Mouse (Mus musculus): ENCODE results near the gene Kpna7. TPM values are rescaled to one million over a fixed set of nuclear protein-coding genes. Genes with fewer than 3 reads are reported as not detected.
"Not testable (repeated sequence)": the region's sequence is repeated elsewhere in the genome, so short reads cannot be mapped to it uniquely, and the experiment has no call there.

Kpna7 gene
- not detected in 2 replicates for polyA plus RNA-seq (2015; fragmentation: Nextera tagmentation; extraction: Ambion mirVana)

- Histone ChIP-seq H3K4me2 (peak within 1 kb of the TSS; percentile 78), H3K9me3 (replicated peaks) (no peaks in the 10 kb centered on the region), H3K27me3 (no peaks in the 10 kb centered on the region), H3K9ac (peak within 1 kb of the TSS; percentile 99), H3K4me1 (peaks cover 15% of the 10 kb centered on the region), H3K4me3 (replicated peaks) (peak within 1 kb of the TSS; percentile 95), H3K27ac (peak within 1 kb of the TSS; percentile 79), H3K36me3 (peaks cover 19% of the 10 kb centered on the region; the same call in 1 of the 2 replicates)
- 1% methylated on average over 54 of the region's 54 CpGs for WGBS
- ATAC-seq (replicated peaks; ENCODE audit: low FRiP score) = peak; percentile 99
Observed at GRCm38 (mm10) chr5:145083632-145084451, at the start of gene Kpna7, which contains the start of gene Arpc1a. TSS of gene Kpna7 (minus strand) at chr5:145084030. TSS of gene Arpc1a (plus strand) at chr5:145083830.

- not testable (repeated sequence) for ATAC-seq (replicated peaks; ENCODE audit: low FRiP score); H3K9me3 ChIP-seq (replicated peaks); H3K27ac ChIP-seq; H3K4me1 ChIP-seq; H3K27me3 ChIP-seq; H3K4me3 ChIP-seq (replicated peaks); H3K4me2 ChIP-seq; H3K9ac ChIP-seq
- 90% methylated on average over 6 of the region's 6 CpGs for WGBS
- H3K36me3 ChIP-seq = peaks cover 88% of the 10 kb centered on the region
Observed at GRCm38 (mm10) chr5:145133275-145133674, 49.4 kb upstream of the Kpna7 start.

GRCm38 (mm10) chr5:145130995-145131394 lies 47.2 kb upstream of the Kpna7 start:
- Histone ChIP-seq H3K4me1 (no peaks in the 10 kb centered on the region), H3K36me3 (peaks cover 98% of the 10 kb centered on the region), H3K9me3 (replicated peaks) (no peaks in the 10 kb centered on the region), H3K4me2 (no peak overlapping the region), H3K4me3 (replicated peaks) (no peak overlapping the region), H3K9ac (no peak overlapping the region), H3K27ac (no peak overlapping the region), H3K27me3 (no peaks in the 10 kb centered on the region)
- WGBS = 94% methylated on average over 3 of the region's 3 CpGs
- ATAC-seq (replicated peaks; ENCODE audit: low FRiP score) = no peak

- no peak overlapping the region for H3K9ac ChIP-seq
- peaks cover 99% of the 10 kb centered on the region for H3K36me3 ChIP-seq
- no peak overlapping the region for H3K27ac ChIP-seq
- 83% methylated on average over 11 of the region's 11 CpGs for WGBS
- H3K4me1 ChIP-seq = no peaks in the 10 kb centered on the region
- H3K9me3 ChIP-seq (replicated peaks) = no peaks in the 10 kb centered on the region
- no peaks in the 10 kb centered on the region for H3K27me3 ChIP-seq
- H3K4me2 ChIP-seq = no peak overlapping the region
- H3K4me3 ChIP-seq (replicated peaks) = no peak overlapping the region
- ATAC-seq (replicated peaks; ENCODE audit: low FRiP score) = no peak
Observed at GRCm38 (mm10) chr5:145130191-145130590, 46.4 kb upstream of the Kpna7 start.

GRCm38 (mm10) chr5:145129773-145130172 lies 45.9 kb upstream of the Kpna7 start:
- WGBS = 86% methylated on average over 4 of the region's 6 CpGs
- not testable (repeated sequence) for H3K27ac ChIP-seq; H3K4me1 ChIP-seq; H3K9ac ChIP-seq; H3K27me3 ChIP-seq; H3K9me3 ChIP-seq (replicated peaks); H3K4me2 ChIP-seq; H3K4me3 ChIP-seq (replicated peaks); ATAC-seq (replicated peaks; ENCODE audit: low FRiP score)
- H3K36me3 ChIP-seq = peaks cover 99% of the 10 kb centered on the region

GRCm38 (mm10) chr5:145129124-145129523 lies 45.3 kb upstream of the Kpna7 start:
- Histone ChIP-seq H3K4me1 (no peaks in the 10 kb centered on the region), H3K9ac (no peak overlapping the region), H3K9me3 (replicated peaks) (no peaks in the 10 kb centered on the region), H3K4me2 (no peak overlapping the region), H3K27me3 (no peaks in the 10 kb centered on the region), H3K36me3 (peaks cover 99% of the 10 kb centered on the region), H3K4me3 (replicated peaks) (no peak overlapping the region), H3K27ac (0 out of 2 replicates have a peak overlapping the region, but pooled peaks have one; percentile 27)
- 90% methylated on average over 4 of the region's 4 CpGs for WGBS
- no peak for ATAC-seq (replicated peaks; ENCODE audit: low FRiP score)

GRCm38 (mm10) chr5:145126580-145126979 lies 42.8 kb upstream of the Kpna7 start:
- H3K36me3 ChIP-seq = peaks cover 97% of the 10 kb centered on the region
- H3K4me1 ChIP-seq = no peaks in the 10 kb centered on the region
- no peaks in the 10 kb centered on the region for H3K27me3 ChIP-seq
- H3K4me2 ChIP-seq = no peak overlapping the region
- no peak overlapping the region for H3K4me3 ChIP-seq (replicated peaks)
- H3K9me3 ChIP-seq (replicated peaks) = no peaks in the 10 kb centered on the region
- ATAC-seq (replicated peaks; ENCODE audit: low FRiP score) = no peak
- H3K9ac ChIP-seq = no peak overlapping the region
- no peak overlapping the region for H3K27ac ChIP-seq
- WGBS = 95% methylated on average over 9 of the region's 9 CpGs

- no peak overlapping the region for H3K9ac ChIP-seq
- WGBS = 92% methylated on average over 19 of the region's 19 CpGs
- H3K4me2 ChIP-seq = no peak overlapping the region
- no peaks in the 10 kb centered on the region for H3K27me3 ChIP-seq
- H3K9me3 ChIP-seq (replicated peaks) = no peaks in the 10 kb centered on the region
- peaks cover 16% of the 10 kb centered on the region for H3K4me1 ChIP-seq
- H3K27ac ChIP-seq = no peak overlapping the region
- ATAC-seq (replicated peaks; ENCODE audit: low FRiP score) = no peak
- peaks cover 69% of the 10 kb centered on the region for H3K36me3 ChIP-seq
- H3K4me3 ChIP-seq (replicated peaks) = no peak overlapping the region
Observed at GRCm38 (mm10) chr5:145123396-145123795, 39.6 kb upstream of the Kpna7 start.

GRCm38 (mm10) chr5:145120921-145121320 lies 37.1 kb upstream of the Kpna7 start:
- H3K9me3 ChIP-seq (replicated peaks) = no peaks in the 10 kb centered on the region
- peak overlapping the region; percentile 41; the same call in 1 of the 2 replicates for H3K27ac ChIP-seq
- no peak overlapping the region for H3K4me2 ChIP-seq
- no peaks in the 10 kb centered on the region for H3K27me3 ChIP-seq
- WGBS = 34% methylated on average over 7 of the region's 7 CpGs
- ATAC-seq (replicated peaks; ENCODE audit: low FRiP score) = no peak
- H3K4me1 ChIP-seq = peaks cover 38% of the 10 kb centered on the region
- no peak overlapping the region for H3K9ac ChIP-seq
- H3K36me3 ChIP-seq = peaks cover 45% of the 10 kb centered on the region
- no peak overlapping the region for H3K4me3 ChIP-seq (replicated peaks)

- no peak overlapping the region for H3K27ac ChIP-seq
- no peaks in the 10 kb centered on the region for H3K27me3 ChIP-seq
- H3K9me3 ChIP-seq (replicated peaks) = no peaks in the 10 kb centered on the region
- peaks cover 29% of the 10 kb centered on the region for H3K36me3 ChIP-seq
- no peak overlapping the region for H3K9ac ChIP-seq
- WGBS = 89% methylated on average over 2 of the region's 2 CpGs
- no peak overlapping the region for H3K4me3 ChIP-seq (replicated peaks)
- ATAC-seq (replicated peaks; ENCODE audit: low FRiP score) = no peak
- H3K4me2 ChIP-seq = no peak overlapping the region
- peaks cover 51% of the 10 kb centered on the region for H3K4me1 ChIP-seq
Observed at GRCm38 (mm10) chr5:145119385-145119784, 35.6 kb upstream of the Kpna7 start.

- no peaks in the 10 kb centered on the region for H3K27me3 ChIP-seq
- H3K9ac ChIP-seq = no peak overlapping the region
- H3K4me2 ChIP-seq = no peak overlapping the region
- no peaks in the 10 kb centered on the region for H3K9me3 ChIP-seq (replicated peaks)
- no peak overlapping the region for H3K27ac ChIP-seq
- peaks cover 20% of the 10 kb centered on the region for H3K36me3 ChIP-seq
- WGBS = 95% methylated on average over 5 of the region's 5 CpGs
- no peak overlapping the region for H3K4me3 ChIP-seq (replicated peaks)
- peaks cover 57% of the 10 kb centered on the region for H3K4me1 ChIP-seq
- ATAC-seq (replicated peaks; ENCODE audit: low FRiP score) = no peak
Observed at GRCm38 (mm10) chr5:145118461-145118860, 34.6 kb upstream of the Kpna7 start.

- Histone ChIP-seq H3K4me1 (peaks cover 58% of the 10 kb centered on the region), H3K27ac (0 out of 2 replicates have a peak overlapping the region, but pooled peaks have one; percentile 29), H3K36me3 (peaks cover 15% of the 10 kb centered on the region), H3K9ac (no peak overlapping the region), H3K9me3 (replicated peaks) (no peaks in the 10 kb centered on the region), H3K4me2 (no peak overlapping the region), H3K4me3 (replicated peaks) (no peak overlapping the region), H3K27me3 (no peaks in the 10 kb centered on the region)
- no peak for ATAC-seq (replicated peaks; ENCODE audit: low FRiP score)
- WGBS = 44% methylated on average over 6 of the region's 6 CpGs
Observed at GRCm38 (mm10) chr5:145118005-145118404, 34.2 kb upstream of the Kpna7 start.

Data from kidney, embryonic 15.5 days (tissue).